ENCODE assay signal across 18 mouse cellular contexts in the genomic region with DNA sequence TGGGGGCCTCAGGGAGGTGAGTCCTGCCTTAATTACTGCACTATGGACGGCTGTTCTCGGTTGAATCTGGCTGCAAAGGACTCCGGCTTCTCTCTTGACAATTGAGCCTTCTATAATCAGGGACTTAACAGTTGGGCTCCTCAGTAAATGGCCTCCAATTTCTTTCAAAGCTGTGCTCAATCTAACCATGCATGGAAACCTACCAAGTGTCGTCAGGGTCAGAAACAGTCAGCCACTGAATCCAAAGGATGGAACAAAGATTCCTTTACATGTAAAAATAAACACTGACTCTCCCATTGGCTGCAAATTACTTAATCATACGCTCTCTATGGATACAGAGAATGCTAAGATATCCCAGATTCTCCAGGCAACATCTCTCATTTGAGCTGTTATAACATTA.
"Had no signal": no experiment of that assay in that cellular context is flagged by ENCODE, and none has a peak within 500 bp of the region (broad histone marks: within the 10 kb centered on the region; RNA-seq: fewer than 3 reads in every experiment).

No protein-coding gene starts in this region.

- H3K4me2 ChIP-seq: kidney, embryonic 15.5 days; limb, embryonic 12.5 days; liver, embryonic 13.5 days; lung, embryonic 15.5 days; midbrain, embryonic 11.5 days; neural tube, embryonic 13.5 days had no signal

- H3K36me3 ChIP-seq: kidney, embryonic 15.5 days; limb, embryonic 12.5 days; liver, embryonic 13.5 days; lung, embryonic 15.5 days; neural tube, embryonic 13.5 days had no signal

- H3K27ac ChIP-seq: kidney, embryonic 15.5 days; left cerebral cortex, adult 2 months; limb, embryonic 12.5 days; liver, embryonic 13.5 days; lung, embryonic 15.5 days; macrophage; neural tube, embryonic 13.5 days; stomach, postnatal 0 days had no signal

- ATAC-seq: liver, postnatal 0 days; midbrain, embryonic 16.5 days had no signal

- DNase-seq: kidney, postnatal 25 days; liver; liver, embryonic 13.5 days; liver, postnatal 0 days; lung, postnatal 14 days; right cerebral cortex, adult 18-20 months; right cerebral cortex, postnatal 25 days; thymus, postnatal 14 days had no signal

- H3K27me3 ChIP-seq: kidney, embryonic 15.5 days; limb, embryonic 12.5 days; liver, embryonic 13.5 days; lung, embryonic 15.5 days; neural tube, embryonic 13.5 days had no signal

- H3K9me3 ChIP-seq: kidney, embryonic 15.5 days; limb, embryonic 12.5 days; liver, embryonic 13.5 days; lung, embryonic 15.5 days; megakaryocyte, embryonic 14.5 days; neural tube, embryonic 13.5 days had no signal

- H3K9ac ChIP-seq: kidney, embryonic 15.5 days; limb, embryonic 12.5 days; liver, embryonic 13.5 days; liver, postnatal 0 days; lung, embryonic 15.5 days; neural tube, embryonic 13.5 days had no signal

- H3K4me1 ChIP-seq: liver, embryonic 13.5 days; megakaryocyte, embryonic 14.5 days; neural tube, embryonic 13.5 days had no signal

- H3K4me3 ChIP-seq: kidney, embryonic 15.5 days; left cerebral cortex, adult 2 months; limb, embryonic 12.5 days; liver, embryonic 13.5 days; lung, embryonic 15.5 days; megakaryocyte, embryonic 14.5 days; neural tube, embryonic 13.5 days had no signal
